Comparison of ENCODE assay signal across 9 mouse cellular contexts in genomic region chr6:16221002-16221627, GRCm38 (mm10).
DNase-seq lines count a peak whose midpoint lies in the region; ATAC-seq lines count a peak whose summit lies in the region.
"Had no signal": no experiment of that assay in that cellular context is flagged by ENCODE, and none has a peak within 500 bp of the region (broad histone marks: within the 10 kb centered on the region; RNA-seq: fewer than 3 reads in every experiment).

No protein-coding gene starts in this region.

- 52% methylated on average over 3 of the region's 3 CpGs for WGBS in forebrain, embryonic 14.5 days

- no peak overlapping the region for H3K4me3 ChIP-seq in forebrain, embryonic 14.5 days (ENCODE audit: low read depth, low read length)
- H3K4me3 ChIP-seq: lung, embryonic 15.5 days had no signal

- H3K27ac ChIP-seq in forebrain, embryonic 14.5 days (ENCODE audit: low read depth, low read length): no peak overlapping the region
- H3K27ac ChIP-seq: lung, embryonic 15.5 days had no signal

- ATAC-seq in forebrain, embryonic 14.5 days: no peak
- ATAC-seq in megakaryocyte progenitor cell, adult 5-6 weeks (replicated peaks; ENCODE audit: poor library complexity): peak; percentile 97

- no peaks in the 10 kb centered on the region for H3K36me3 ChIP-seq in forebrain, embryonic 14.5 days (ENCODE audit: control insufficient read depth, insufficient read depth, low read length)
- H3K36me3 ChIP-seq: lung, embryonic 15.5 days had no signal

- no peak overlapping the region for H3K9ac ChIP-seq in forebrain, embryonic 14.5 days (ENCODE audit: low read length)
- H3K9ac ChIP-seq: lung, embryonic 15.5 days had no signal

- H3K4me2 ChIP-seq in forebrain, embryonic 14.5 days (ENCODE audit: low read length): no peak overlapping the region
- H3K4me2 ChIP-seq: lung, embryonic 15.5 days had no signal

- no peaks in the 10 kb centered on the region for H3K27me3 ChIP-seq in forebrain, embryonic 14.5 days (replicated peaks; ENCODE audit: control insufficient read depth, insufficient read depth, low read length)
- H3K27me3 ChIP-seq: lung, embryonic 15.5 days had no signal

- peak; percentile 12 to 84 for DNase-seq in adrenal gland, adult (ENCODE audit: inconsistent age in 2 of 2, low spot score in 1 of 2)
- DNase-seq in adrenal gland, postnatal 25 days: no peak
- DNase-seq in right cerebral cortex, adult 18-20 months: peak; percentile 33
- DNase-seq in right cerebral cortex, postnatal 4 days: no peak
- peak; percentile 66 for DNase-seq in forebrain, embryonic 14.5 days (ENCODE audit: low spot score)
- DNase-seq in layer of hippocampus, adult 11-12 months (ENCODE audit: low spot score): peak; percentile 33
- DNase-seq in T-cell, adult 2 months (ENCODE audit: low spot score): no peak

- H3K4me1 ChIP-seq in forebrain, embryonic 14.5 days (ENCODE audit: control insufficient read depth, insufficient read depth, low read length): no peaks in the 10 kb centered on the region
- H3K4me1 ChIP-seq: lung, embryonic 15.5 days had no signal

- H3K9me3 ChIP-seq in forebrain, embryonic 14.5 days (replicated peaks; ENCODE audit: control insufficient read depth, low read length): no peaks in the 10 kb centered on the region
- H3K9me3 ChIP-seq: lung, embryonic 15.5 days had no signal

Comparison
In these comparisons a context has a peak if more than half of its experiments do, and no peak if none do; other contexts are left out.
1. DNase-seq: peak in adrenal gland, adult (2 of 2), right cerebral cortex, adult 18-20 months (single experiment), forebrain, embryonic 14.5 days (single experiment) and layer of hippocampus, adult 11-12 months (single experiment); none in adrenal gland, postnatal 25 days (single experiment), right cerebral cortex, postnatal 4 days (single experiment) and T-cell, adult 2 months (single experiment).